Mouse (Mus musculus) gastrocnemius, postnatal 4 days (tissue): ENCODE results near the gene Olfr743. TPM values are rescaled to one million over a fixed set of nuclear protein-coding genes. Genes with fewer than 3 reads are reported as not detected.
"Not testable (repeated sequence)": the region's sequence is repeated elsewhere in the genome, so short reads cannot be mapped to it uniquely, and the experiment has no call there.

Source experiments
- DNase-seq, 2 experiments: peaks; one replicate each; pipeline ENCODE4 v3.0.0; 2021 to 2022; ENCODE audit warnings: low spot score in 2 of 2, mixed read lengths in 2 of 2
- long read RNA-seq, 2 experiments: library from polyadenylated mRNA; stranded (forward); transcript quantifications; one replicate each; pipeline ENCODE4 v2.0.0; 2021
- total RNA-seq, 2 experiments: library from RNA; stranded (reverse); gene quantifications; 2 replicates each; pipeline ENCODE4 v1.2.3; 2021

The Olfr743 gene
- not detected for total RNA-seq
- long read RNA-seq, experiment 1: 0 reads
- long read RNA-seq, experiment 2: 0 reads

DNA sequence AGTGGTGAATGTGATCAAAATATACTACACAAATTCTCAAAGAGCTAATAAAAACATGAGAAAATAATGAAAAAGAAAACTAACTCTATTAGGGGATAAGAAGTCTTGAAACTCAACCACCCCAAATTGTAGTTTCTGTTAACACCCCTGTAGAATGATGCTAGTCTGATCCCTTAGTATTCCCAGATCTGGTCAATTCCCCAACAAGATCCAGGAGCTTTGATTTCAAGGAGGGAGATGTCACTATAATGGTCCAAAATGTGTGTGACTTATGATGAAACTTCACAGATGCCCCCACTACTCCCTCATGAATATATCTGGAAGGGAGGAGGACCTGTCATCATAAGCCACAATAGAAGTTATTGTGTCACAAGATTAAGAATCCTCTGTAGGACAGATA, at the start of gene Olfr743:
Gene Olfr743 (plus strand): TSS at position 301 of the 400 bp plus-strand sequence.
- no peak for DNase-seq

DNA sequence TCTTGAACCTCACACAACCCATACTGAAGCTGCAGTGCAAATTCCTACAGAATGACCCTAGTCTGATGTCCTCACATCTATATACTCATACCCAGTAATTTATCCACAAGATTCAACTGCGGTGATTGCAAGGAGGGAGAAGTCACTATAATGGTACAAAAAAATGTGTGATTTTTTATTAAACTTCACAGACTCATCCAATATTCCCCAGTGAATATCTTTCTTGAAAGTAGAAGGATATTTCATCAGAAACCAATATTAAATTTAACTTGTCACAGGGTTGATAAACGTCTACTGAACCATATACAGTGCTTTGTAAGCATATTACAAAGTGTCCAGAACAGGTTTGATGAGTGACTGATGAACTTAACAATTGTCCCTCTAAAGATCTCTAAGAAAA, 49.2 kb upstream of the Olfr743 start, which contains the start of gene Olfr741:
Gene Olfr741 (plus strand): TSS at position 301 of the 400 bp plus-strand sequence.
- no peak for DNase-seq

DNA sequence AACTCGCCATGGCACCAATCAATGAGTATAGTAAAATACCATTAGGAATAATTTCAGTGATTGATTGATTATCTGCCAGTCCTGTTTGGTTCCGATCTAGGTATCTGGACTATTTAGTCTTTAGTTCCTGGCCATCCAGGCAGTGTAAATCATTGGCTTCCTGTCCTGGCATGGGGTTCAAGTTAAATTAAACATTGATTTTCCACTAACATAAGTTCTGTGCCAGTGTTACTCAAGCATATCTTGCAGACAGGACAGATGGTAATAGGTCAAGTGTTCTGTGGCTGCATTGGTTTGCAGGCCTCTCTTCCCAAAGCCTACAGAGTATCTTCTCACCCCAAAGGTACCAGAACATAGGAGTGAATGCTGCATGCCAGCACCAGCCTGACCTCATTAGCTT, 43.2 kb upstream of the Olfr743 start:
- no peak for DNase-seq

DNA sequence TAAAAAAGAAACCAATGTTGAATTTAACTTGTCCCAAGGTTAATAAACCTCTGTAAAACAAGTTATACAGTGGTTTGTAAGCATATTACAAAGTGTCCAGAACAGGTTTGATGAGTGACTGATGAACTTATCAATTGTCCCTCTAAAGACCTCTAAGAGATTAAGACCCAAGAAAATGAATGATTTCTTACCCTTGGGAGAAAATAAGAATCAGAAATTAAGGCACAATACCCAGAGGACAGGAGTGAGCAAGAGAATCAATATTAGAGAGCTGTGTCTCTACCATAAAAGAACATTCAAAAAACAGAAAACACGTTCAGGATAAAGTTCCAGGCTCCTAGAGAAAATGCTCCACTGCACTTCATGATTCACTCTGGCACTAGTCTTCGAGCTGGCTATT, 18.3 kb upstream of the Olfr743 start, which contains the start of gene Olfr742:
Gene Olfr742 (plus strand): TSS at position 301 of the 400 bp plus-strand sequence.
- no peak for DNase-seq

DNA sequence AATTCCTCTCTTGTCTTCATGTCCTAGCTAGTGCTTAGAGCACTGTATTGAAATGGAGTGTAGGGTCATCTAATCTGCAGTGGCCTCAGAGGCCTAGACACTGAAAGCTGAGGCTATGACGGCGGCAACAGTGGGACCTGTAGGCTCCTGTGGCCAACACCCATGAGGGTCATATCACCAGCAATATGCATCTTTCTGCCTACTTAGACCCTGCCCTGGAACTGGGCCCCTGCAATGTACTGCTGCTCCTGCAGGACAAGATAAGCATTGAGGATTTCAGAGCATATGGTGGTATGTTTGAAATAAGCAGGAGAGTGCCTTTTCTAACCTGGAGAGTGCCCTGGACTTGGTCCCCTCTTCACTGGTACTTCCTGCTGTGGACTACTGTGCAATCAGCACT, 31.1 kb downstream of the Olfr743 start:
- no peak for DNase-seq

DNA sequence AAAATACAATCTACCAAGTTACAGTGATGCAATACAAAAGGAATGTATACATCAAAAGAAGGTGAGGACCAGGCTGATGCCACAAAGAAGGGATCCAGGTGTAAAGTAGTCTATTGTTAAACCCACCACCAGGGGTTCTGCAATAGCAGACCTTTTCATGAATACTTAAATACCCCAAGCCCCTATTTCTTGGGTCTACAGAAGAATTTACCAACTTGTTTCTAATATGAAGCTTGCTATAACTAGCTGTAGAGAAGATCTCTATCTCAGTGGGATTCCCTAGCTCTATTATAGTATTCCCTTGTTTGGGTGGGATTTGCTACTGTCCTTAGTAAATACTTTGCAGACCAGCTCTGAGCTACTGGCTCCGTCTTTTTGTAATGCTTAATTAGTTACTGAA, 51.4 kb downstream of the Olfr743 start:
- not testable (repeated sequence) for DNase-seq

Other genes with a start within 250 kb of the Olfr743 start
- gene Olfr732, start 237.6 kb upstream of the Olfr743 start, total RNA-seq: not detected
- gene Olfr733, start 220.3 kb upstream of the Olfr743 start, total RNA-seq: not detected
- gene Olfr734, start 195.1 kb upstream of the Olfr743 start, total RNA-seq: not detected
- not detected for gene Olfr735, start 173.0 kb upstream of the Olfr743 start, total RNA-seq
- not detected for gene Tlr11, start 163.9 kb upstream of the Olfr743 start, total RNA-seq
- gene Olfr736, start 140.7 kb upstream of the Olfr743 start, total RNA-seq: not detected
- gene Olfr738, start 114.3 kb upstream of the Olfr743 start, total RNA-seq: not detected
- gene Olfr739, start 103.2 kb upstream of the Olfr743 start, total RNA-seq: not detected
- gene Olfr740, start 76.3 kb upstream of the Olfr743 start, total RNA-seq: not detected
- not detected for gene Olfr741, start 49.1 kb upstream of the Olfr743 start, total RNA-seq
- gene Olfr742, start 18.2 kb upstream of the Olfr743 start, total RNA-seq: not detected
- gene Olfr744, start 93.0 kb downstream of the Olfr743 start, total RNA-seq: not detected
- gene Olfr745, start 117.5 kb downstream of the Olfr743 start, total RNA-seq: not detected
- not detected for gene Olfr746, start 125.2 kb downstream of the Olfr743 start, total RNA-seq
- gene Olfr747, start 171.4 kb downstream of the Olfr743 start, total RNA-seq: not detected
- gene Olfr748, start 185.5 kb downstream of the Olfr743 start, total RNA-seq: not detected
- not detected for gene Olfr749, start 223.3 kb downstream of the Olfr743 start, total RNA-seq